In genomic region chr17:31658136-31658467, GRCm38 (mm10) we compare ENCODE assay signal across 8 mouse cellular contexts. TPM values are rescaled to one million over a fixed set of nuclear protein-coding genes. Genes with fewer than 3 reads are reported as not detected.
DNase-seq lines count a peak whose midpoint lies in the region; ATAC-seq and TF ChIP-seq lines count a peak whose summit lies in the region.
"Had no signal": no experiment of that assay in that cellular context is flagged by ENCODE, and none has a peak within 500 bp of the region (broad histone marks: within the 10 kb centered on the region; RNA-seq: fewer than 3 reads in every experiment).

No protein-coding gene starts in this region.

- no peaks in the 10 kb centered on the region for H3K9me3 ChIP-seq in limb, embryonic 13.5 days

- H3K4me2 ChIP-seq in limb, embryonic 13.5 days (replicated peaks), result peak overlapping the region; percentile 94

- peak; percentile 21 to 33 for DNase-seq in spleen, postnatal 36 days (ENCODE audit: low spot score in 2 of 2)
- no peak for DNase-seq in spleen, postnatal 14 days (ENCODE audit: low spot score in 2 of 2)
- DNase-seq in ovary, postnatal 14 days (ENCODE audit: low spot score), result no peak
- no peak for DNase-seq in right cerebral cortex, postnatal 25 days

- H3K4me3 ChIP-seq in embryonic fibroblast, embryonic 13.5 days (ENCODE audit: insufficient read depth, low read length), result peak overlapping the region; percentile 93
- H3K4me3 ChIP-seq in limb, embryonic 13.5 days, result peak overlapping the region; percentile 98
- peak overlapping the region; percentile 80 for H3K4me3 ChIP-seq in small intestine, adult 2 months (ENCODE audit: low read depth, low read length)

- WGBS in limb, embryonic 13.5 days, result under 1% methylated on average over 27 of the region's 27 CpGs
- under 1% methylated on average over 27 of the region's 27 CpGs for WGBS in small intestine, adult 2 months

- no peak for ATAC-seq in limb, embryonic 13.5 days (ENCODE audit: low FRiP score, low read depth)

- no peak for TF ChIP-seq POLR2A in embryonic fibroblast, embryonic 13.5 days (IDR thresholded peaks at IDR 0.05; ENCODE audit: low read depth, low read length)
- no peak for TF ChIP-seq POLR2A in small intestine, adult 2 months (IDR thresholded peaks at IDR 0.05; ENCODE audit: low read depth, low read length)

- peaks cover 38% of the 10 kb centered on the region for H3K36me3 ChIP-seq in limb, embryonic 13.5 days
- peaks cover 23% of the 10 kb centered on the region for H3K36me3 ChIP-seq in small intestine, adult 2 months (ENCODE audit: control insufficient read depth, insufficient read depth, low read length)

- H3K27ac ChIP-seq in embryonic fibroblast, embryonic 13.5 days (ENCODE audit: insufficient read depth, low read length), result peak overlapping the region; percentile 42; the same call in 1 of the 2 replicates
- peak overlapping the region; percentile 81; the same call in 1 of the 2 replicates for H3K27ac ChIP-seq in limb, embryonic 13.5 days
- H3K27ac ChIP-seq in small intestine, adult 2 months (ENCODE audit: insufficient read depth, low read depth, low read length), result peak overlapping the region; percentile 58

- no peak for TF ChIP-seq CTCF in embryonic fibroblast, embryonic 13.5 days (IDR thresholded peaks at IDR 0.05; ENCODE audit: borderline replicate concordance, insufficient read depth, low read length)
- TF ChIP-seq CTCF in small intestine, adult 2 months (IDR thresholded peaks at IDR 0.05; ENCODE audit: extremely low read depth, insufficient read length, insufficient replicate concordance, low read depth, low read length), result no peak

- H3K4me1 ChIP-seq in embryonic fibroblast, embryonic 13.5 days (ENCODE audit: control insufficient read depth, insufficient read depth, low read length), result peaks cover 2% of the 10 kb centered on the region; the same call in 1 of the 2 replicates
- peaks cover 27% of the 10 kb centered on the region for H3K4me1 ChIP-seq in limb, embryonic 13.5 days
- peaks cover 12% of the 10 kb centered on the region for H3K4me1 ChIP-seq in small intestine, adult 2 months (ENCODE audit: control insufficient read depth, insufficient read depth, insufficient read length, low read length)

- H3K27me3 ChIP-seq in limb, embryonic 13.5 days, result no peaks in the 10 kb centered on the region
- no peaks in the 10 kb centered on the region for H3K27me3 ChIP-seq in small intestine, adult 2 months (ENCODE audit: control insufficient read depth, insufficient read depth, low read length)

- peak overlapping the region; percentile 98 for H3K9ac ChIP-seq in limb, embryonic 13.5 days

RNA-seq across cellular contexts. Expression of gene U2af1, which starts 0.6 kb away (rescaled TPM):
- polyA plus RNA-seq in embryonic fibroblast, embryonic 13.5 days (2011; ENCODE audit: insufficient read length, low read depth, missing spikeins), result 171 and 195 TPM in 2 replicates
- polyA plus RNA-seq in limb, embryonic 13.5 days (2015; fragmentation: Nextera tagmentation; extraction: Ambion mirVana), result 354 and 373 TPM in 2 replicates
- 10.1 and 19.1 TPM in 2 replicates for polyA plus RNA-seq in small intestine, adult 2 months (2012; rRNA removed)

RNA-seq across cellular contexts. Expression of gene Cryaa, which starts 19.5 kb away (rescaled TPM):
- polyA plus RNA-seq in embryonic fibroblast, embryonic 13.5 days (2011; ENCODE audit: insufficient read length, low read depth, missing spikeins), result not detected in 2 replicates
- polyA plus RNA-seq in limb, embryonic 13.5 days (2015; fragmentation: Nextera tagmentation; extraction: Ambion mirVana), result not detected in 2 replicates
- polyA plus RNA-seq in small intestine, adult 2 months (2012; rRNA removed), result not detected in 2 replicates
- polyA plus RNA-seq: gonadal fat pad, adult 2 months had no signal

RNA-seq across cellular contexts. Expression of gene Cbs, which starts 21.1 kb away (rescaled TPM):
- polyA plus RNA-seq in embryonic fibroblast, embryonic 13.5 days (2011; ENCODE audit: insufficient read length, low read depth, missing spikeins), result 1.7 and 2.4 TPM in 2 replicates
- polyA plus RNA-seq in limb, embryonic 13.5 days (2015; fragmentation: Nextera tagmentation; extraction: Ambion mirVana), result 3.0 and 3.9 TPM in 2 replicates
- polyA plus RNA-seq in small intestine, adult 2 months (2012; rRNA removed), result 1.2 and 29.0 TPM in 2 replicates

Comparison
In these comparisons a context has a peak if more than half of its experiments do, and no peak if none do; other contexts are left out.
1. DNase-seq: peak in spleen, postnatal 36 days (2 of 2); none in spleen, postnatal 14 days (0 of 2), ovary, postnatal 14 days (single experiment) and right cerebral cortex, postnatal 25 days (single experiment).
2. Peak in every context shown above with its lines, with median percentiles within 50 percentile points of each other: H3K27ac ChIP-seq and H3K4me3 ChIP-seq.